Mouse (Mus musculus) liver, postnatal 0 days (tissue): ENCODE data around the gene Arhgef19. TPM values are rescaled to one million over a fixed set of nuclear protein-coding genes. Genes with fewer than 3 reads are reported as not detected.
A peak's percentile ranks its signal among the peaks of the same experiment; 100 is the strongest.

Experiments
- ATAC-seq: fragments of 200-750 bp; cut with Nextera tagmentation; 2 replicates; pipeline ENCODE4 v1.8.0; 2017; ENCODE audit warnings: mild to moderate bottlenecking, moderate library complexity
- DNase-seq: peaks from one replicate; pipeline ENCODE4 v3.0.0-alpha.2; 2016
- H3K27ac ChIP-seq: fragments of 300-500 bp; sonication (generic); 2 replicates; pipeline ENCODE4 v1.5.1; 2014; ENCODE audit warnings: antibody characterized with exemption, moderate library complexity, mild to moderate bottlenecking, low read depth
- H3K27me3 ChIP-seq: fragments of 300-500 bp; sonication (generic); 2 replicates; pipeline ENCODE4 v1.6.1; 2014; ENCODE audit warnings: low read length, control low read depth, mixed read lengths; ENCODE audit not compliant: insufficient read depth
- H3K36me3 ChIP-seq: fragments of 300-500 bp; sonication (generic); replicated peaks from 2 replicates; pipeline ENCODE4 v1.6.1; 2014; ENCODE audit warnings: mild to moderate bottlenecking, control low read depth, low read length, moderate library complexity, mixed read lengths; ENCODE audit not compliant: insufficient read depth
- H3K4me1 ChIP-seq: fragments of 300-500 bp; sonication (generic); 2 replicates; pipeline ENCODE4 v1.6.1; 2014; ENCODE audit warnings: antibody characterized with exemption, mild to moderate bottlenecking, control low read depth; ENCODE audit not compliant: insufficient read depth
- H3K4me2 ChIP-seq: fragments of 300-500 bp; sonication (generic); 2 replicates; pipeline ENCODE4 v1.6.1; 2014; ENCODE audit warnings: low read depth, mild to moderate bottlenecking, low read length, moderate library complexity, mixed read lengths
- H3K4me3 ChIP-seq: fragments of 300-500 bp; sonication (generic); 2 replicates; pipeline ENCODE4 v1.5.1; 2014; ENCODE audit warnings: low read depth, low read length
- H3K9ac ChIP-seq: fragments of 300-500 bp; sonication (generic); replicated peaks from 2 replicates; pipeline ENCODE4 v1.6.1; 2014; ENCODE audit warnings: mild to moderate bottlenecking, moderate library complexity
- H3K9me3 ChIP-seq: fragments of 300-500 bp; sonication (generic); 2 replicates; pipeline ENCODE4 v1.6.1; 2016; ENCODE audit warnings: mild to moderate bottlenecking, control low read depth, low read length, mixed read lengths
- CTCF ChIP-seq: sonication (generic); IDR thresholded peaks from 2 replicates; pipeline ENCODE4 v1.5.1; 2016; ENCODE audit warnings: antibody characterized with exemption, low read depth
- EP300 ChIP-seq: IDR thresholded peaks from 2 replicates; pipeline ENCODE4 v1.6.1; 2016; ENCODE audit warnings: antibody characterized with exemption, low read depth, mild to moderate bottlenecking
- WGBS: fragments of 180-500 bp; shearing (Covaris S2); extraction: QIAGEN DNeasy Blood & Tissue Kit; methylation state at CpG from one replicate; pipeline ENCODE4 v1.1.7; 2014; ENCODE audit not compliant: insufficient replicate concordance; 5-methylcytosine and 5-hydroxymethylcytosine counted together
- polyA plus RNA-seq: library from polyadenylated mRNA; unstranded; fragments of >200 nt; fragmentation: Nextera tagmentation; extraction: Ambion mirVana; gene quantifications from 2 replicates; pipeline ENCODE4 v1.2.1, GENCODE M21; 2015

Arhgef19 gene
- polyA plus RNA-seq, 1 experiment from 2014 or later, result 3.0 TPM

DNA sequence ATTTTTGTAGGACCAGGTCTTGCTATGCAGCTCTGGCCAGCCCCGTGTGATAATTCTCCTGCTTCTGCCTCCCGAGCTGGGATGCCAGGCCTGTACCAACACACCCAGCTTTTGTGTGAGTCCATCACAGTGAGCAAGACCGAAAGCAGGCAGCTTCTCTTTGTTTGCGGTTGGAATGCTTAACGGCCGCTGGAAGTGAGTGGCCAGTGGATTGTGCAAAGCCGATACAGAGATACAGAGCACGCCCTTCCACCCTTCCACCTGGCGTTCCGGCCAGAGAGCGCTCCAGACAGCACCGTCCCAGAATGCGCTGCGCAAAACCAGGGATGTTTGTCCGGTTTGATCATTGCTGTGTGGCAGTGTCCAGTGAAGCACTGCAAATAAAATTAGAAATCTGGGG lies 40.0 kb downstream of the Arhgef19 start:
- DNase-seq (peak; percentile 66), ATAC-seq (peak; percentile 74)
- Histone ChIP-seq H3K9ac (no peak overlapping the region), H3K36me3 (no peaks in the 10 kb centered on the region), H3K27me3 (no peaks in the 10 kb centered on the region), H3K27ac (peak overlapping the region; percentile 80), H3K4me3 (no peak overlapping the region), H3K4me1 (peaks cover 38% of the 10 kb centered on the region), H3K9me3 (no peaks in the 10 kb centered on the region), H3K4me2 (no peak overlapping the region)
- no peak for TF ChIP-seq EP300
- WGBS, result 41% methylated on average over 15 of the region's 15 CpGs

DNA sequence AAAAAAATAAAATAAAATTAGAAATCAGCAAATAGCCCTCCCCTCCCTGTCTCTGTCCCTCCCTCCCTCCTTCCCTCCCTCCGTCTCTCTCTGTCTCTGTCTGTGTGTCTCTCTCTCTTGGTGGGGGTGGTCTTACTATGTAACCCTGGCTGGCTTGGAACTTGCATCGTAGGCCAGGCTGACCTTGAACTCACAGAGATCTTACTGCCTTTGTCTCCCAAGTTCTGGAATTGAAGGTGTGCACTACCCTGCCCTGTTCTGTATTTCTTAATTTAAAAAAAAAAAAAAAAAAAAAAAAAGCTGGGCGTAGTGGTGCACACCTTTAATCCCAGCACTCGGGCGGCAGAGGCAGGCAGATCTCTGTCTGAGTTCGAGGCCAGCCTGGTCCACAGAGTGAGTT lies 40.5 kb downstream of the Arhgef19 start:
- Histone ChIP-seq H3K9ac (no peak overlapping the region), H3K4me1 (peaks cover 38% of the 10 kb centered on the region), H3K36me3 (no peaks in the 10 kb centered on the region), H3K27ac (peak overlapping the region; percentile 80), H3K27me3 (no peaks in the 10 kb centered on the region), H3K4me2 (no peak overlapping the region), H3K9me3 (no peaks in the 10 kb centered on the region), H3K4me3 (no peak overlapping the region)
- 64% methylated on average over 6 of the region's 6 CpGs for WGBS
- ATAC-seq (no peak), DNase-seq (no peak)
- TF ChIP-seq EP300 (no peak), CTCF (no peak)

DNA sequence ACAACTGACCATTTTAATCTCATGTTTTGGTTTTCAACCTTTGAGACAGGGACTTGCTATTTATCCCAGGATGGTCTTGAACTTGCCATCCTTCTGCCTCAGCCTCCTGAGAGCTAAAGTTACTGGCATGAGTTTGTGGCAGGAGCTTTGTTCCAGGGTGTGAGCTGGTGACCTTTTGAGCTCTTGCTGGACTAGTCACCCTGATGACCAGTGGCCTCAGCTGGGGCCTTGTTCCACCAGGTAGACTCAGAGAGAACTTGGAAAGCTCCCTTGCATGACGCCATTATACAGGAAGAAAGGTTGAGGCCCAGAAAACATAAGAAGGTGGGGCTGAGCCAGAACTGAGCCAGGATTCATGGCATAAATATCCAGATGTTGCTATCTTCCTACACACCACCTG lies 41.2 kb downstream of the Arhgef19 start:
- H3K4me1 ChIP-seq, result peaks cover 38% of the 10 kb centered on the region
- no peak for DNase-seq
- TF ChIP-seq EP300, result no peak
- TF ChIP-seq CTCF, result no peak
- H3K9me3 ChIP-seq, result no peaks in the 10 kb centered on the region
- ATAC-seq, result no peak
- H3K9ac ChIP-seq, result no peak overlapping the region
- H3K36me3 ChIP-seq, result no peaks in the 10 kb centered on the region
- 56% methylated on average over 1 of the region's 1 CpGs for WGBS
- no peak overlapping the region for H3K4me3 ChIP-seq
- no peak overlapping the region for H3K4me2 ChIP-seq
- peak overlapping the region; percentile 80 for H3K27ac ChIP-seq
- H3K27me3 ChIP-seq, result no peaks in the 10 kb centered on the region

DNA sequence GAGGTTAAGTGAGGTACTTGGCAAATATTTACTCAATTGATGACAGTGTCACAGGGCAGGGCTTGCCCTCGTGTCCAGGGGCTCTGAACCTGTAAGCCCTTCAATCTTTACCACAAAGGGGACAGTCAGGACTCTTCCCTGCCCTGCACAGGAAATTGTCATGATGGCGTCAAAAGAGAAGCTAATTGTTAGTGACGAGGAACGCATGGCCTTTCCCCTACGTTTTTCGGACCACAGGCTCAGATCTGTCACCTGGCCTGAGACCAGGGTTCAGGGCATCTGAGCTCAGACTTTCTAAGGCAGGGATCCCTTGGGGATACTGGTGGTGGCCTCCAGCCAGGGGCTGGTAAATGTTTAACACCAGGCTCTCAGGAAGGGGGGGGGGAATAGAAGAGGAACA lies 41.9 kb downstream of the Arhgef19 start:
- Histone ChIP-seq H3K27me3 (peaks cover 4% of the 10 kb centered on the region; the same call in 1 of the 2 replicates), H3K36me3 (no peaks in the 10 kb centered on the region), H3K27ac (peak overlapping the region; percentile 80), H3K4me1 (peaks cover 38% of the 10 kb centered on the region), H3K4me2 (peak overlapping the region; percentile 22), H3K9me3 (no peaks in the 10 kb centered on the region), H3K4me3 (no peak overlapping the region), H3K9ac (no peak overlapping the region)
- ATAC-seq (peak; percentile 83), DNase-seq (peak; percentile 70)
- TF ChIP-seq CTCF (no peak), EP300 (peak; percentile 53; the same call in 1 of the 2 replicates)
- WGBS, result 11% methylated on average over 6 of the region's 6 CpGs

DNA sequence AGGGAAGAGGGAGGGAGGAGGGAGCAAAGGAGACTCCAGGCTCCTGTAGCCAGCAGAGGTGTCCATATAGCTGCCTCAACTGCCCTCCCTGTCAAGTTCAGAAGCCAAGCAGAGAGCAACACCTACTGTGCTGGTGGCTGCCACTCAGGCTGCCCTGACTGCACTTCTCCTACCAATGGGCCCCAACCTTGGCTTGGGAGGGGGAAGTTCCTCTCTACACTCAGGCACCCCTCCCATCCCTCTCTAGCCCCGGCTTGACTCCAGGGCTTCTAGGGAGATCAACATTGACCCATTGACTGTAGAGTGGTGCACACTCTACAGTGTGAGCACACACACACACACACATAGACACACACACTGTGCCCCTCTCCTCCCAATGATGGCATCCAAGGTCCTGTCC lies 42.3 kb downstream of the Arhgef19 start:
- Histone ChIP-seq H3K9ac (no peak overlapping the region), H3K4me1 (peaks cover 38% of the 10 kb centered on the region), H3K36me3 (no peaks in the 10 kb centered on the region), H3K4me3 (no peak overlapping the region), H3K4me2 (peak overlapping the region; percentile 22; the same call in 1 of the 2 replicates), H3K27ac (peak overlapping the region; percentile 80), H3K27me3 (peaks cover 4% of the 10 kb centered on the region; the same call in 1 of the 2 replicates), H3K9me3 (no peaks in the 10 kb centered on the region)
- DNase-seq (no peak), ATAC-seq (peak; percentile 13)
- TF ChIP-seq EP300 (no peak), CTCF (no peak)
- 0% methylated on average over 1 of the region's 1 CpGs for WGBS

DNA sequence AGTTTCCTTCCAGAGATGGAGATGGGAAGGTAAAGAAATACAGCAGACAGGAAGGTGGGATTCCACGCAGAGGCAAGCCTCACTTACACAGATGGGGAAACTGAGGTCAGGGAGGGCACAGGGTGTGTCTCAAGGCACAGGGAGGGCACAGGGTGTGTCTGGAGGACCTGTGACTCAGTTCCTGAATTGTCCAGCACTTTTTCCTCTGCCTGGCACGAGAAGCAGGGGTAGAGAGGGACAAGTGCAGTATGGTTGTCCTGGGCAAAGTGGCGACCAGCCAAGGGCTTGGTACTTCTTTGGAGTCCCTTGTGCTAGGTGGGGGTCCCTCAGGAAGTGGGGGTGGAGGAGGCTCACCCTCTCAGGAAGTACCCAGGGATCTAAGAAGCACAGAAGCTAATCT lies 42.8 kb downstream of the Arhgef19 start:
- DNase-seq (no peak), ATAC-seq (no peak)
- Histone ChIP-seq H3K27me3 (peaks cover 9% of the 10 kb centered on the region), H3K9me3 (no peaks in the 10 kb centered on the region), H3K4me1 (peaks cover 41% of the 10 kb centered on the region), H3K9ac (no peak overlapping the region), H3K27ac (peak overlapping the region; percentile 29; the same call in 1 of the 2 replicates), H3K4me2 (no peak overlapping the region), H3K36me3 (no peaks in the 10 kb centered on the region), H3K4me3 (no peak overlapping the region)
- WGBS, result 38% methylated on average over 3 of the region's 3 CpGs
- no peak for TF ChIP-seq CTCF
- TF ChIP-seq EP300, result no peak

DNA sequence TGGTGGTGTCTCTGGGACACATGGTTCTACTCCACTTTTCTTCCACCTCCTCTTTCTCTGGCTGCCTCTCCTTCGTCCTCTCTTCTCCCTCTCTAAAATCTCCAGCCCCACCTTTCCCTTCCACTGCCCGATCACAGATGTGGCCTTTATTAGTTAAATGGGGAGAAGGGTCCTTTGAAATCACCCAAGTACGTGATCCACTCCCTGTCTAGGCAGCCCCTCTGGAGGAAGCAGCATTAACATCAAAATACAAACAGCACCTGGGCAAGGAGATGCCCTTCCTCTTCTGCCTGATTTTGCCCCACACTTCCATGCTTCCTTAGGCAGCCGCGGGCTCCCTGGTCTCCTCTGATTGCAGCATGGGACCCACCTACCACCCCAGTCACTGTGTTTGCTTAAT lies 43.3 kb downstream of the Arhgef19 start:
- peaks cover 43% of the 10 kb centered on the region for H3K4me1 ChIP-seq
- H3K9me3 ChIP-seq, result no peaks in the 10 kb centered on the region
- TF ChIP-seq CTCF, result no peak
- no peak for TF ChIP-seq EP300
- no peak overlapping the region for H3K4me2 ChIP-seq
- H3K27me3 ChIP-seq, result peaks cover 14% of the 10 kb centered on the region
- no peaks in the 10 kb centered on the region for H3K36me3 ChIP-seq
- ATAC-seq, result no peak
- H3K9ac ChIP-seq, result no peak overlapping the region
- H3K27ac ChIP-seq, result no peak overlapping the region
- DNase-seq, result no peak
- H3K4me3 ChIP-seq, result no peak overlapping the region
- 60% methylated on average over 5 of the region's 5 CpGs for WGBS
